Mouse (Mus musculus) midbrain, embryonic 12.5 days (tissue): ENCODE results near the gene Wbp4. TPM values are rescaled to one million over a fixed set of nuclear protein-coding genes. Genes with fewer than 3 reads are reported as not detected.
"Not testable (repeated sequence)": the region's sequence is repeated elsewhere in the genome, so short reads cannot be mapped to it uniquely, and the experiment has no call there.

ENCODE experiments used
- ATAC-seq: fragments of 200-750 bp; cut with Nextera tagmentation; 2 replicates; pipeline ENCODE4 v1.8.0; 2017; ENCODE audit warnings: low read depth, moderate TSS enrichment, moderate library complexity; ENCODE audit not compliant: low FRiP score
- H3K27ac ChIP-seq: fragments of 300-500 bp; sonication (generic); replicated peaks from 2 replicates; pipeline ENCODE4 v1.5.1; 2016; ENCODE audit warnings: mild to moderate bottlenecking
- H3K27me3 ChIP-seq: fragments of 300-500 bp; sonication (generic); 2 replicates; pipeline ENCODE4 v1.6.1; 2016; ENCODE audit warnings: mild to moderate bottlenecking
- H3K36me3 ChIP-seq: fragments of 300-500 bp; sonication (generic); 2 replicates; pipeline ENCODE4 v1.6.1; 2016
- H3K4me1 ChIP-seq: fragments of 300-500 bp; sonication (generic); 2 replicates; pipeline ENCODE4 v1.6.1; 2016
- H3K4me2 ChIP-seq: fragments of 300-500 bp; sonication (generic); replicated peaks from 2 replicates; pipeline ENCODE4 v1.6.1; 2016; ENCODE audit warnings: mild to moderate bottlenecking, moderate library complexity
- H3K4me3 ChIP-seq: fragments of 300-500 bp; sonication (generic); 2 replicates; pipeline ENCODE4 v1.5.1; 2016; ENCODE audit warnings: mild to moderate bottlenecking
- H3K9ac ChIP-seq: fragments of 300-500 bp; sonication (generic); replicated peaks from 2 replicates; pipeline ENCODE4 v1.6.1; 2016; ENCODE audit warnings: mild to moderate bottlenecking, moderate library complexity
- H3K9me3 ChIP-seq: fragments of 300-500 bp; sonication (generic); 2 replicates; pipeline ENCODE4 v1.6.1; 2016; ENCODE audit warnings: mild to moderate bottlenecking
- WGBS: fragments of 180-500 bp; shearing (Covaris S2); methylation state at CpG from one replicate; pipeline ENCODE4 v1.1.7; 2016; 5-methylcytosine and 5-hydroxymethylcytosine counted together
- polyA plus RNA-seq: library from polyadenylated mRNA; unstranded; fragments of >200 nt; fragmentation: Nextera tagmentation; extraction: Ambion mirVana; gene quantifications from 2 replicates; pipeline ENCODE4 v1.2.1, GENCODE M21; 2016

Gene Wbp4
- polyA plus RNA-seq, 1 experiment from 2014 or later = 49.7 TPM

GRCm38 (mm10) chr14:79441441-79441840 lies 39.9 kb downstream of the Wbp4 start:
- H3K27ac ChIP-seq = no peak overlapping the region
- no peaks in the 10 kb centered on the region for H3K36me3 ChIP-seq
- H3K9ac ChIP-seq = no peak overlapping the region
- no peak overlapping the region for H3K4me2 ChIP-seq
- no peaks in the 10 kb centered on the region for H3K9me3 ChIP-seq
- no peak for ATAC-seq
- H3K4me3 ChIP-seq = no peak overlapping the region
- WGBS = 90% methylated on average over 5 of the region's 5 CpGs
- peaks cover 19% of the 10 kb centered on the region for H3K4me1 ChIP-seq
- H3K27me3 ChIP-seq = peaks cover 3% of the 10 kb centered on the region; the same call in 1 of the 2 replicates

GRCm38 (mm10) chr14:79440655-79441054 lies 40.7 kb downstream of the Wbp4 start:
- no peak for ATAC-seq
- no peak overlapping the region for H3K27ac ChIP-seq
- peaks cover 3% of the 10 kb centered on the region; the same call in 1 of the 2 replicates for H3K27me3 ChIP-seq
- H3K4me2 ChIP-seq = no peak overlapping the region
- H3K4me3 ChIP-seq = no peak overlapping the region
- peaks cover 15% of the 10 kb centered on the region for H3K4me1 ChIP-seq
- 85% methylated on average over 2 of the region's 2 CpGs for WGBS
- no peaks in the 10 kb centered on the region for H3K36me3 ChIP-seq
- no peaks in the 10 kb centered on the region for H3K9me3 ChIP-seq
- no peak overlapping the region for H3K9ac ChIP-seq

- H3K36me3 ChIP-seq = no peaks in the 10 kb centered on the region
- ATAC-seq = no peak
- H3K4me3 ChIP-seq = no peak overlapping the region
- H3K4me2 ChIP-seq = no peak overlapping the region
- no peak overlapping the region for H3K27ac ChIP-seq
- H3K4me1 ChIP-seq = no peaks in the 10 kb centered on the region
- no peaks in the 10 kb centered on the region for H3K9me3 ChIP-seq
- no peaks in the 10 kb centered on the region for H3K27me3 ChIP-seq
- H3K9ac ChIP-seq = no peak overlapping the region
- 84% methylated on average over 1 of the region's 1 CpGs for WGBS
These were observed 47.3 kb downstream of the Wbp4 start for GRCm38 (mm10) chr14:79434068-79434467.

GRCm38 (mm10) chr14:79426730-79427365 lies 54.5 kb downstream of the Wbp4 start:
- WGBS = 78% methylated on average over 4 of the region's 59 CpGs
- peak; percentile 55 for ATAC-seq

GRCm38 (mm10) chr14:79425979-79426729 lies 55.2 kb downstream of the Wbp4 start, which contains the start of gene Kbtbd7:
TSS of gene Kbtbd7 (plus strand) at chr14:79426511.
- H3K36me3 ChIP-seq = peaks cover 12% of the 10 kb centered on the region
- H3K9me3 ChIP-seq = peaks cover 9% of the 10 kb centered on the region; the same call in 1 of the 2 replicates
- H3K27ac ChIP-seq = peak within 1 kb of the TSS; percentile 84
- no peaks in the 10 kb centered on the region for H3K27me3 ChIP-seq
- no peaks in the 10 kb centered on the region for H3K4me1 ChIP-seq
- WGBS = under 1% methylated on average over 40 of the region's 44 CpGs
- ATAC-seq = peak; percentile 99
- peak within 1 kb of the TSS; percentile 50 for H3K4me3 ChIP-seq
- H3K4me2 ChIP-seq = peak within 1 kb of the TSS; percentile 50
- H3K9ac ChIP-seq = peak within 1 kb of the TSS; percentile 64

More at GRCm38 (mm10) chr14:79426730-79427365, 54.5 kb downstream of the Wbp4 start:
- H3K27me3 ChIP-seq, H3K4me1 ChIP-seq, H3K9me3 ChIP-seq: not testable (repeated sequence)
- H3K27ac ChIP-seq = peak overlapping the region; percentile 84
- peak overlapping the region; percentile 50 for H3K4me3 ChIP-seq
- H3K4me2 ChIP-seq = peak overlapping the region; percentile 50
- H3K9ac ChIP-seq = peak overlapping the region; percentile 64
- H3K36me3 ChIP-seq = peaks cover 12% of the 10 kb centered on the region

- no peak overlapping the region for H3K9ac ChIP-seq
- ATAC-seq = no peak
- no peaks in the 10 kb centered on the region for H3K27me3 ChIP-seq
- no peaks in the 10 kb centered on the region for H3K9me3 ChIP-seq
- H3K36me3 ChIP-seq = no peaks in the 10 kb centered on the region
- no peak overlapping the region for H3K4me3 ChIP-seq
- H3K4me1 ChIP-seq = no peaks in the 10 kb centered on the region
- peak overlapping the region; percentile 26; the same call in 1 of the 2 replicates for H3K4me2 ChIP-seq
- 41% methylated on average over 20 of the region's 20 CpGs for WGBS
- H3K27ac ChIP-seq = no peak overlapping the region
These were observed 61.1 kb downstream of the Wbp4 start for GRCm38 (mm10) chr14:79420083-79420685.

GRCm38 (mm10) chr14:79413121-79413520 lies 68.2 kb downstream of the Wbp4 start:
- Histone ChIP-seq H3K9ac (no peak overlapping the region), H3K4me2 (no peak overlapping the region), H3K4me1 (no peaks in the 10 kb centered on the region), H3K4me3 (no peak overlapping the region), H3K27me3 (no peaks in the 10 kb centered on the region), H3K36me3 (peaks cover 20% of the 10 kb centered on the region), H3K27ac (no peak overlapping the region), H3K9me3 (no peaks in the 10 kb centered on the region)
- no peak for ATAC-seq
- 67% methylated on average over 6 of the region's 6 CpGs for WGBS

- ATAC-seq = no peak
- Histone ChIP-seq H3K4me2 (no peak overlapping the region), H3K4me3 (no peak overlapping the region), H3K4me1 (no peaks in the 10 kb centered on the region), H3K9ac (no peak overlapping the region), H3K27ac (no peak overlapping the region), H3K36me3 (peaks cover 27% of the 10 kb centered on the region), H3K9me3 (no peaks in the 10 kb centered on the region), H3K27me3 (no peaks in the 10 kb centered on the region)
- WGBS = 74% methylated on average over 2 of the region's 2 CpGs
These were observed 70.7 kb downstream of the Wbp4 start for GRCm38 (mm10) chr14:79410662-79411061.

Other genes starting within 250 kb of the Wbp4 start
- gene Zfp957, start 234.2 kb downstream of the Wbp4 start, polyA plus RNA-seq = not detected in 2 replicates
- 12.7 and 17.2 TPM in 2 replicates for gene Rgcc, start 179.9 kb downstream of the Wbp4 start, polyA plus RNA-seq
- 37.0 and 41.4 TPM in 2 replicates for gene Naa16, start 90.7 kb downstream of the Wbp4 start, polyA plus RNA-seq
- gene Mtrf1, start 83.7 kb downstream of the Wbp4 start, polyA plus RNA-seq = 9.7 and 11.0 TPM in 2 replicates
- 19.0 and 22.8 TPM in 2 replicates for gene Kbtbd7, start 55.0 kb downstream of the Wbp4 start, polyA plus RNA-seq
- 5.0 and 5.2 TPM in 2 replicates for gene Kbtbd6, start 29.7 kb downstream of the Wbp4 start, polyA plus RNA-seq
- gene Elf1, start 326 bp downstream of the Wbp4 start, polyA plus RNA-seq = 7.1 and 7.4 TPM in 2 replicates
- gene Sugt1, start 106.2 kb upstream of the Wbp4 start, polyA plus RNA-seq = 129 and 131 TPM in 2 replicates
- gene Cnmd, start 180.7 kb upstream of the Wbp4 start, polyA plus RNA-seq = 8.4 and 20.6 TPM in 2 replicates